Mouse (Mus musculus) 3T3-L1 (cell line): ENCODE measurements at regions not wholly inside any gene's neighbourhood (a gene's known extent, or its start where the extent isn't known, plus 50 kb on each side); places are given as distances from the start of the nearest gene placed in this dataset.
"Not testable (repeated sequence)": the region's sequence is repeated elsewhere in the genome, so short reads cannot be mapped to it uniquely, and the experiment has no call there.

Experiments
- DNase-seq: peaks from one replicate; pipeline ENCODE4 v3.0.0-alpha.2; 2015; ENCODE audit warnings: low read depth, low spot score

DNA sequence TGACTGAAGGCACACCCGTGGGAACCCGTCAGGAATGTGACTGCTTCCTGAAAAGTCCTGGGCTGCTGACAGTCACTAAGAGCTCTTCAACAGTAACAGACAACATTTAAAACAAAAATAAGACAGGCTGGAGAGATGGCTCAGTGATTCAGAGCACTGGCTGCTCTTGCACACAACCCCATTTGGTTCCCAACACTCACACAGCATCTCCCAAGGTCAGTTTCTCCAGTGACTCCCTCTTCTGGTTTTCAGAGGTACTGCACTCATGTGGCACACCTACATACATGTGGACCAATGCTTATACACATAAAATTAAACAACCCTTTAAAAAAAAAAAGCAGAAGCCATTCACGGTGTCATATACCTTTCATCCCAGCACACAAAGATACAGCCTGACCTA lies 305.8 kb upstream of the Asap2 start:
- not testable (repeated sequence) for DNase-seq

DNA sequence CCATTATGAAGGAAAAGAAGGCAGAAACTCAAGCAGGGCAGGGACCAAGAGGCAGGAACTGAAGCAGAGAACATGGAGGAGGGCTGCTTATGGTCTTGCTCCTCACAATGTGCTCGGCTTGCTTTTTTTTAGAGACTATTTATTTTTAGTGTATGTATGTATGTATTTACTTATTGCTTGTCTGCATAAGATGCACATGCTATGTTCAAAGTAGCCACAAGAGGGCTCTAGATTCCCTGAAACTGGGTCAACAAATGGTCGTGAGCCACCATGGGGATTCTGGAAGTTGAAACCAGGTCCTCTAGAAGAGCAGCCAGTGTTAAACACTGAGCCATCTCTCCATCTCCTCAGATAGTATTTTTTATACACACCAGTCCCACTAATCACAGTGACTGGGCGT lies 293.0 kb upstream of the Asap2 start:
- DNase-seq = peak; percentile 3
